Mouse (Mus musculus): ENCODE measurements around the gene Adprm. TPM values are rescaled to one million over a fixed set of nuclear protein-coding genes. Genes with fewer than 3 reads are reported as not detected.

Adprm gene
- polyA plus RNA-seq, 1 experiment from 2014 or later = 36.6 TPM

DNA sequence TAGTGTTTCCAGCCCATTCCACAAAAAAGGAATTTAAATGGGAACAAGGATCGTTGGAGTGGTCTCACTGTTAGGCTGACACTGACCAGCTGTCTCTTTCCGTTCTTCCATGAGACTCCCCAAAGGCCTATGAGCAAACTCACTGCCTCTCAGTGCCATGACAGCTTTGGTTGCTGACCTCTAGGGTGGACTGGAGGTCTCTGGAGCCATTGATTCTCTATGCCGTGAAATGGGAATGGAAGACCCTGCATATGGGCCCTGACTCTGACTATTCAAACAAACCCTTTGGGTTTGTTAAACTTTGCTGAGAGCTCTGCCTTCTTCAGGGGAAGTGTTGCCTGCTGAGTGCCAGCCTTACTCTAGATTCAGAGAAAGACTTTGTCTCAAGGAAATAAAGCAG, 15.3 kb upstream of the Adprm start:
- no peaks in the 10 kb centered on the region for H3K9me3 ChIP-seq (ENCODE audit: control insufficient read depth, low read length)
- no peak overlapping the region for H3K4me3 ChIP-seq (replicated peaks; ENCODE audit: low read depth, low read length)
- WGBS = 92% methylated on average over 3 of the region's 3 CpGs
- no peaks in the 10 kb centered on the region for H3K27me3 ChIP-seq (ENCODE audit: control insufficient read depth, insufficient read depth, low read length)
- ATAC-seq (ENCODE audit: low FRiP score, low TSS enrichment) (no peak), DNase-seq (no peak)
- H3K4me2 ChIP-seq (ENCODE audit: low read length) = no peak overlapping the region
- H3K9ac ChIP-seq (replicated peaks; ENCODE audit: low read length) = no peak overlapping the region
- H3K27ac ChIP-seq (replicated peaks; ENCODE audit: low read depth, low read length) = no peak overlapping the region
- no peaks in the 10 kb centered on the region for H3K4me1 ChIP-seq (ENCODE audit: control insufficient read depth, insufficient read depth, low read length)
- H3K36me3 ChIP-seq (ENCODE audit: control insufficient read depth, insufficient read depth, low read length) = peaks cover 43% of the 10 kb centered on the region

DNA sequence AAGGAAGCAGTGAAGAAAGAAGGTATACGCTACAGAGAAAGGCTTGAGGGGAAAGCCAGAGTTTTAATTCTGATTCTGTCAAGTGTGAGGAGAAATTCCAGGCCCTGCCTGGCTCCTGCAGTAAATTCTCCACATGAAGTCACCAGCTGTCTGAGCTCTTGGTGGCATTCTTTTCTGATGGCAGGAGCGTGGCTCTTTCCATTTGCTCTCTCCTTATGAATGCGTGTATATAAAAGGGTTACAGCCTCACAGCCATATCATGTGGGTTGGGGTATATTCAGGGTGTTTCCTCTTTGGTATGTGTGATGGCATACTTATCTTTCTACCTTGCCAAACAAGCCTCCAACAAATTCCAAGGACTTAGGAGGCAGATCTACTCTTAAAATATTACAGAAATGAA, 10.3 kb upstream of the Adprm start:
- no peak for DNase-seq
- Histone ChIP-seq H3K27me3 (ENCODE audit: control insufficient read depth, insufficient read depth, low read length) (no peaks in the 10 kb centered on the region), H3K4me3 (replicated peaks; ENCODE audit: low read depth, low read length) (no peak overlapping the region), H3K4me2 (ENCODE audit: low read length) (no peak overlapping the region), H3K4me1 (ENCODE audit: control insufficient read depth, insufficient read depth, low read length) (no peaks in the 10 kb centered on the region), H3K9me3 (ENCODE audit: control insufficient read depth, low read length) (no peaks in the 10 kb centered on the region), H3K36me3 (ENCODE audit: control insufficient read depth, insufficient read depth, low read length) (peaks cover 85% of the 10 kb centered on the region), H3K27ac (replicated peaks; ENCODE audit: low read depth, low read length) (no peak overlapping the region), H3K9ac (replicated peaks; ENCODE audit: low read length) (no peak overlapping the region)
- 97% methylated on average over 3 of the region's 3 CpGs for WGBS
- no peak for ATAC-seq (ENCODE audit: low FRiP score, low TSS enrichment)

DNA sequence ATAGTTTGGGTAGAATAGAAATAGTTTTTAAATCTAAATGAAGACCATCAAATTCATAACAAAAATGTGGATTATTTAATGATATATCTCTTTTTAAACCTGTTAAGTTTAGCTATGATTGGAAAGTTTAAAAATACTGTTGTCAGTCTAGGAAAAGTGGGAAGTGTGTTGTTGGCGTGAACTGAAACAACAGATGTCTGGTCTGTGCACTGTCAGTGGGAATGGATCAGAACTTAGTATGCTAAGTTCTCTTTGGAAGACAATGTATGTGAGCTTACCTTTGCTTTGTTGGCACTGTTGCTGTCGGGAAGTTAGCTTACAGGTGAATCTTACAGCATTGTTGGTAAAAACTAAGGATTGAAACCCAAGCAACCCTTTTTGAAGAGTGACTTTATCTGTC, 8.9 kb upstream of the Adprm start:
- no peaks in the 10 kb centered on the region for H3K9me3 ChIP-seq (ENCODE audit: control insufficient read depth, low read length)
- H3K36me3 ChIP-seq (ENCODE audit: control insufficient read depth, insufficient read depth, low read length) = peaks cover 90% of the 10 kb centered on the region
- no peak overlapping the region for H3K27ac ChIP-seq (replicated peaks; ENCODE audit: low read depth, low read length)
- 89% methylated on average over 2 of the region's 2 CpGs for WGBS
- no peak for DNase-seq
- no peaks in the 10 kb centered on the region for H3K27me3 ChIP-seq (ENCODE audit: control insufficient read depth, insufficient read depth, low read length)
- no peak overlapping the region for H3K4me2 ChIP-seq (ENCODE audit: low read length)
- no peak for ATAC-seq (ENCODE audit: low FRiP score, low TSS enrichment)
- H3K9ac ChIP-seq (replicated peaks; ENCODE audit: low read length) = no peak overlapping the region
- H3K4me1 ChIP-seq (ENCODE audit: control insufficient read depth, insufficient read depth, low read length) = no peaks in the 10 kb centered on the region
- H3K4me3 ChIP-seq (replicated peaks; ENCODE audit: low read depth, low read length) = no peak overlapping the region

DNA sequence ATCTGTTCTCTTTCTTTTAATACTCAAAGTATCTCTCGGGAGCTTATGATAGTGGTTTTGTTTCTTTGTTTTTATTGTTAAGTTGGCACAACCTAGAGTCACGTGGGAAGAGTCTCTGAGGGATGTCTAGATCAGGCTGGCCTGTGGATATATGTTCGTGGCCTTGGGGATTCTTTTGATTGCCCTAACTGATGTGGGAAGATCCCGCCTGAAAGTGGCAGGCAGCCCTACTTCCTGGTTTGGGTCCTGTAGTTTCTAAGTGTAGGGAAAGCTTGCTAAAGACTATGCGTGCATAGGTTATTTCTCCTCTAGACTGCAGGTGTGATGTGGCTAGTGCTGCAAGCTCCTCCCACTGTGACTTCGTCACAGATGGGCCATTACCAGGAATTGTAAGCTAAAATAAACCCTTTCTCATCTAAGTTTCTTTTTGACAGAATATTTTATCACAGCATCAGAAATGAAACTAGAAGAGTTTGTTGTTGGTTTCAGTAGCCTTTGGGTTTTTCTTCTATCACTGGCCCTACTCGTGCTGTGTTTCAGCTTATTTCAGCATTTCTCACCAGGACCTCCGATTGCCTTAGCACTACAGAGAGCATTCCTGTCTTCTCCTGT, 2.5 kb upstream of the Adprm start:
- WGBS = 92% methylated on average over 8 of the region's 8 CpGs
- DNase-seq (no peak), ATAC-seq (ENCODE audit: low FRiP score, low TSS enrichment) (no peak)
- Histone ChIP-seq H3K27me3 (ENCODE audit: control insufficient read depth, insufficient read depth, low read length) (no peaks in the 10 kb centered on the region), H3K9ac (replicated peaks; ENCODE audit: low read length) (no peak overlapping the region), H3K36me3 (ENCODE audit: control insufficient read depth, insufficient read depth, low read length) (peaks cover 49% of the 10 kb centered on the region), H3K9me3 (ENCODE audit: control insufficient read depth, low read length) (no peaks in the 10 kb centered on the region), H3K4me1 (ENCODE audit: control insufficient read depth, insufficient read depth, low read length) (peaks cover 16% of the 10 kb centered on the region), H3K4me3 (replicated peaks; ENCODE audit: low read depth, low read length) (no peak overlapping the region), H3K4me2 (ENCODE audit: low read length) (no peak overlapping the region), H3K27ac (replicated peaks; ENCODE audit: low read depth, low read length) (no peak overlapping the region)

DNA sequence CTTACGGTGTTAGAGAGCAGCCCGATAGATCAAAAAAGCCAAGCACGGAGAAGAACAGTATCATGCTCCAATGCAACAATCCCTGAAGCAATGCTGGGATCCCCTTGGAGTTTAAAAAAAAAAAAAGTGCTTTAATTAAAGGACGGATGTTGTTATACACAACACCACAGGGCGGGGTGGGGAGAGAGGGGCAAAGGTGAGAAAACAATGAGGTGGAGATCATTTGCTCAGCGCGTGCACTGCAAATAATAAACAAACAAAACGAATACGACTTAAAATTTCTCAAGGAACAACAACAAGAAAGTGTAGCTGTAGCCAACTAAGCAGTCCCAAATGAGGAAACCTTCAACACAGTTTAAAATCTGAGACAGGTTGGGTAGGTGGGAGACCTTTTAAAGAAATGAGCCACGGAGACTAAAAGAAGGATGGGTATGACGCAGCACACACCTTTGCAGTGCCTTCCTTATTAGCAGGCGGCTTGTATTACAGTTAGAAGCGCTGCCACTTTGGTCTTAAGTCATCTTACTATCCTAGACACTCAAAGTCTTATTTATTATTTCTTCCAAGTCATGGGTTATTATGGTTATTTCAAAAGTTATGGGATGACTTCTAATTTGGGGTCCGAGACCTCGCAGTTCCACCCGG, 596 bp downstream of the Adprm start:
- H3K27me3 ChIP-seq (ENCODE audit: control insufficient read depth, insufficient read depth, low read length) = no peaks in the 10 kb centered on the region
- H3K4me2 ChIP-seq (ENCODE audit: low read length) = peak overlapping the region; percentile 78
- peaks cover 16% of the 10 kb centered on the region for H3K4me1 ChIP-seq (ENCODE audit: control insufficient read depth, insufficient read depth, low read length)
- ATAC-seq (ENCODE audit: low FRiP score, low TSS enrichment) (peak; percentile 31; the same call in 1 of the 2 replicates), DNase-seq (no peak)
- peak overlapping the region; percentile 76 for H3K27ac ChIP-seq (replicated peaks; ENCODE audit: low read depth, low read length)
- peaks cover 19% of the 10 kb centered on the region for H3K36me3 ChIP-seq (ENCODE audit: control insufficient read depth, insufficient read depth, low read length)
- no peaks in the 10 kb centered on the region for H3K9me3 ChIP-seq (ENCODE audit: control insufficient read depth, low read length)
- 10% methylated on average over 16 of the region's 16 CpGs for WGBS
- peak overlapping the region; percentile 69 for H3K9ac ChIP-seq (replicated peaks; ENCODE audit: low read length)
- peak overlapping the region; percentile 94 for H3K4me3 ChIP-seq (replicated peaks; ENCODE audit: low read depth, low read length)

DNA sequence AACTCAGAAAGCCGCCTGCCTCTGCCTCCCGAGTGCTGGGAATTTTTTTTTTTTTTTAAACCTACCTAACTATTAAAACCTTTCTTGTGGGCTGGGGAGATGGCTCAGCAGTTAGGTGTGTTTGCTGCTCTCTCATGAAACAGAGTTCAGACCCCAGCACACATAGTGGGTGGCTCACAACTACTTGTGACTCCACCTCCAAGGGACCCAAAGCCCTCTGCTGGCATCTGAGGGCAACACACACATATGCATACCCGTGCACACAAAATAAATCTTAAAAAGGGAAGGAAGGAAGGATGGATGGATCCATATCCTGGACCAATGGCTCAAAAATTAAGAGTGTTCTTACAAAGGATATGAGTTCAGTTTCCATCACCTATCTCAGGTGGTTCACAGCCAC, 3.1 kb downstream of the Adprm start:
- H3K9me3 ChIP-seq (ENCODE audit: control insufficient read depth, low read length) = no peaks in the 10 kb centered on the region
- H3K36me3 ChIP-seq (ENCODE audit: control insufficient read depth, insufficient read depth, low read length) = 0 out of 2 replicates have a peak, but pooled peaks cover 3% of the 10 kb centered on the region
- WGBS = 86% methylated on average over 3 of the region's 3 CpGs
- H3K4me1 ChIP-seq (ENCODE audit: control insufficient read depth, insufficient read depth, low read length) = peaks cover 16% of the 10 kb centered on the region
- no peak for DNase-seq
- H3K9ac ChIP-seq (replicated peaks; ENCODE audit: low read length) = no peak overlapping the region
- no peak for ATAC-seq (ENCODE audit: low FRiP score, low TSS enrichment)
- H3K4me3 ChIP-seq (replicated peaks; ENCODE audit: low read depth, low read length) = no peak overlapping the region
- no peak overlapping the region for H3K27ac ChIP-seq (replicated peaks; ENCODE audit: low read depth, low read length)
- H3K27me3 ChIP-seq (ENCODE audit: control insufficient read depth, insufficient read depth, low read length) = no peaks in the 10 kb centered on the region
- no peak overlapping the region for H3K4me2 ChIP-seq (ENCODE audit: low read length)

DNA sequence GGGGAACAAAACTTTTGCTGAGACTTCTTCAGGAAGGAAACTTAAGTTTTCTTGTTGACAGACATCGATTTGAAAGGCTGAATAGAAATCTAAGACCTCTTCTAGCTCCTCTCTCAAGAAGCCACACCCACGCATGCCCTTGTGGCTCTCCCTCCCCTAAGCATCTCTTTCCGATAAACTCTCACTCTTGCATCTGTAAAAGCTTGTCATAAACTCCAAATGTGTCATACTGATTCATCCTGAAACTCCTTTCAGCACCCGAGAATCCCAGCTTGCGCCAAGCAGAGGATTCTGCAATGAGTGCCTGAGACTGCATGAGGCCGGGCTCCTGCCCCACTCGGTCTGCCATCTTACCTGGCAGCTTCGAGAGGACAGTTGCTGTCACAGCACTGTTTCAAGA, 3.9 kb downstream of the Adprm start:
- WGBS = 89% methylated on average over 8 of the region's 8 CpGs
- Histone ChIP-seq H3K9me3 (ENCODE audit: control insufficient read depth, low read length) (no peaks in the 10 kb centered on the region), H3K27me3 (ENCODE audit: control insufficient read depth, insufficient read depth, low read length) (no peaks in the 10 kb centered on the region)

DNA sequence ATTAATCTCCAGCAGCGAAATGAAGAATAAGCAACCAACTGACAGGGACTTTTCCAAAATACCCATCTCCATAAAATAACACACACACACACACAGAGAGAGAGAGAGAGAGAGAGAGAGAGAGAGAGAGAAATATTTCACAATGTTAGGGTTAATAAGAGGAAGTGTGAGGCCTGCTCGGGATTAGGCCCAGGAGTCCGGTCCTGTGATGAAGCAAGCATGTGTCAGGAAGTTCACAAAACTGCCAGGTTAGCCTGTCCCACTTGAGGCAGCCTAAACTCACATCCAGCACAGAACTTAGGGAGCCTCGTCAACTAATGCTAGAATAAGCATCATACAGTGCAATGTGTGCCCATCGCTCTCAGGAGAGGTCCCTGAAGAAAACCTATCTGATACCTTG, 5.2 kb downstream of the Adprm start:
- H3K9me3 ChIP-seq (ENCODE audit: control insufficient read depth, low read length) = no peaks in the 10 kb centered on the region
- H3K36me3 ChIP-seq (ENCODE audit: control insufficient read depth, insufficient read depth, low read length) = 0 out of 2 replicates have a peak, but pooled peaks cover 5% of the 10 kb centered on the region
- no peak overlapping the region for H3K27ac ChIP-seq (replicated peaks; ENCODE audit: low read depth, low read length)
- no peak for DNase-seq
- ATAC-seq (ENCODE audit: low FRiP score, low TSS enrichment) = no peak
- H3K4me1 ChIP-seq (ENCODE audit: control insufficient read depth, insufficient read depth, low read length) = peaks cover 5% of the 10 kb centered on the region; the same call in 1 of the 2 replicates
- H3K9ac ChIP-seq (replicated peaks; ENCODE audit: low read length) = no peak overlapping the region; the same call in 1 of the 2 replicates
- 96% methylated on average over 5 of the region's 5 CpGs for WGBS
- no peak overlapping the region for H3K4me3 ChIP-seq (replicated peaks; ENCODE audit: low read depth, low read length)
- no peak overlapping the region for H3K4me2 ChIP-seq (ENCODE audit: low read length)
- no peaks in the 10 kb centered on the region for H3K27me3 ChIP-seq (ENCODE audit: control insufficient read depth, insufficient read depth, low read length)

More for the DNA sequence above, 3.9 kb downstream of the Adprm start:
- no peak overlapping the region for H3K4me2 ChIP-seq (ENCODE audit: low read length)
- 0 out of 2 replicates have a peak, but pooled peaks cover 3% of the 10 kb centered on the region for H3K36me3 ChIP-seq (ENCODE audit: control insufficient read depth, insufficient read depth, low read length)
- no peak overlapping the region for H3K27ac ChIP-seq (replicated peaks; ENCODE audit: low read depth, low read length)
- ATAC-seq (ENCODE audit: low FRiP score, low TSS enrichment) (no peak), DNase-seq (no peak)
- no peak overlapping the region for H3K9ac ChIP-seq (replicated peaks; ENCODE audit: low read length)
- H3K4me1 ChIP-seq (ENCODE audit: control insufficient read depth, insufficient read depth, low read length) = peaks cover 10% of the 10 kb centered on the region
- H3K4me3 ChIP-seq (replicated peaks; ENCODE audit: low read depth, low read length) = no peak overlapping the region

DNA sequence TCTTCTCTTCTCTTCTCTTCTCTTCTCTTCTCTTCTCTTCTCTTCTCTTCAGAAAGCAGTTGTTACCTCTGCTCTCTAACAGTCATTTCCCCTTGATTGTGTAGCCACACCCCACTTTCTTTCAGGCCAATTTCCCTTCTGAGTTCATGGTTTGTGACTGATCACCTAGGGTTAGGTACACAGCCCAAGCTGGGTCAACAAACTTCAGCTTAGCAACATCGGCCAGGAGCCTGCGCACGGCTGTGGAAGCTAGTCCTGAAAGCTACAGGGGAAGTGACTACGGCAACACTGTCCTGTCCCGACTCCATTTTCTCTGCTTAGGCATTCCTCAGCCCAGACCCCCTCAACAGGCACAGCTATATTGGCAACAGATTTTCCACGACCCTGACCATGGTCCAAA, 7.4 kb downstream of the Adprm start:
- no peak overlapping the region for H3K4me2 ChIP-seq (ENCODE audit: low read length)
- no peaks in the 10 kb centered on the region for H3K4me1 ChIP-seq (ENCODE audit: control insufficient read depth, insufficient read depth, low read length)
- no peak for DNase-seq
- H3K4me3 ChIP-seq (replicated peaks; ENCODE audit: low read depth, low read length) = no peak overlapping the region
- no peak overlapping the region for H3K27ac ChIP-seq (replicated peaks; ENCODE audit: low read depth, low read length)
- no peaks in the 10 kb centered on the region for H3K9me3 ChIP-seq (ENCODE audit: control insufficient read depth, low read length)
- no peak for ATAC-seq (ENCODE audit: low FRiP score, low TSS enrichment)
- H3K9ac ChIP-seq (replicated peaks; ENCODE audit: low read length) = no peak overlapping the region
- H3K36me3 ChIP-seq (ENCODE audit: control insufficient read depth, insufficient read depth, low read length) = peaks cover 26% of the 10 kb centered on the region
- 92% methylated on average over 6 of the region's 6 CpGs for WGBS
- no peaks in the 10 kb centered on the region for H3K27me3 ChIP-seq (ENCODE audit: control insufficient read depth, insufficient read depth, low read length)

Measured in midbrain, embryonic 14.5 days (tissue).